Mouse (Mus musculus) lung, postnatal 0 days (tissue): ENCODE measurements around the gene Rimbp2.

ENCODE experiments used
- CTCF ChIP-seq: IDR thresholded peaks from 2 replicates; pipeline ENCODE4 v1.5.1; 2016; ENCODE audit warnings: antibody characterized with exemption, mild to moderate bottlenecking
- EP300 ChIP-seq: IDR thresholded peaks from 2 replicates; pipeline ENCODE4 v1.6.1; 2016; ENCODE audit warnings: antibody characterized with exemption, mild to moderate bottlenecking, control low read depth

DNA sequence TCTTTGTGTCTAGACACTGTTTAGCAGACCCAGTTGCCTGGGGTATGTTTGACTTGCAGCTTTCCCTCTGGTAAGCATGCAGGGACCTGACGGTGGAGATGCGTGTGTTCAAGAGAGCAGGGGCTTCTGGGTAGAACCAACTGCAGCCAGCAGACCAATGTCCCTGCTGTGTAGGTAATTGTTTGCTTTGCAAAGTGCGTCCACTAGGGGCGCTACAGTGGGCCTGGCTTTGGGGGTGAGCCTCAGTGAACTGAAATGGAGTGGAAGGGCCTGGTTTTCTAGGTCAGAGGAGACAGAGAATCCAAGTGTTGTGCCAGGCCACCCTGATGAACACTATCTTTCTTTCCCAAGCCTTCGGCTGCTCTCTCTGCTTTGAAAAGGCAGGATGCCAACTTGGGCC is 143.9 kb downstream of the Rimbp2 start:
- TF ChIP-seq CTCF (peak; percentile 63), EP300 (no peak)
